Mouse (Mus musculus): Measurements from ENCODE around the gene Hck. TPM values are rescaled to one million over a fixed set of nuclear protein-coding genes. Genes with fewer than 3 reads are reported as not detected.
A peak's percentile ranks its signal among the peaks of the same experiment; 100 is the strongest.

Gene Hck
- total RNA-seq, 2 experiments from 2014 or later: 16.3 to 25.7 TPM

DNA sequence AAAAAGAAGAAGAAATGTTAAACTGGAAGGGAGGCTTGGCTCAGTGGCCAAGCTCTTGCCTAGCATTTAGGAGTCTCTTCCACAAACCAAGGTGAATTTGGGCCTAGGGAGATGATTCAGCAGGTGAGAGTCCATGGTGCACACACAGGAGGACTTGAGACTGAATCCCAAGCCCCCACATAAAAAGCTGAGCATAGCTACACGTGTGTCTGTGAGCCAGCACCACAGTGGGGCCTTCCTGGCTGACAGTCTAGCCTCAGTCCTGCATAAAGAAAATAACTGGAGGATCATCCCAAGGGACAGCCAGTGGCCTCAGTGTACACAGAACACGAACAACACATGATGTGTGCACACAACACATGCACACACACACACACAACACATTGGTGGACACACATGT lies 19.0 kb upstream of the Hck start:
- ATAC-seq (replicated peaks; ENCODE audit: poor library complexity): no peak

DNA sequence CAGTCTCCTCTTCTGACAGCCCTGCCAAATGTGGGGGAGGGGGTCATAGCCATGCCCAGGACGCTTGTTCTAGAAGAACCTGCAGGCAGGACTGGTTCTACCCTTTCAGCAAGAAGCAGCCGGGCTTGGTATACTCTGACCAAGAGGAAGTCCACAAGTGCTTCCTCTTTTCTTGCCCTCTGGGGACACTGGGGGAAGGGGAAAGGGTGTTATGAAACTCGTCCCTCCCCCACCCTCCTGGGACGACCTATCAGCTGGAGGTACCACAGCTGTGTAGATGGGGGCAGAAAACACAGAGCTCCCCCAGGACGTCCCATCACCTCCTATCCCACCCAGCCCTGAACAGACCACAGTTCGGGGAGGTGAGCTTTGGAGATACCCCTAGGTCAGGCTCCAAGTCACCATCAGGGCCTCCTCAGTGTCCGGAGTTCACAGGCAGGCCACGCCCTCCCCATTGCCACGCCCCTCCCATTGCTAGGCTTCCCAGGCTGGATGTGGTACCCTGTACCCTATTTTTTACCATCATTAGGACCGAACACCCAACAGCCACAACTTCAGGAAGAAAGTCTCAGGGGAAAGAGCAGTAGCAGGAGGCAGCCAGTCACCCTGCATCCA lies 17.6 kb upstream of the Hck start:
- ATAC-seq (replicated peaks; ENCODE audit: poor library complexity): peak; percentile 91

DNA sequence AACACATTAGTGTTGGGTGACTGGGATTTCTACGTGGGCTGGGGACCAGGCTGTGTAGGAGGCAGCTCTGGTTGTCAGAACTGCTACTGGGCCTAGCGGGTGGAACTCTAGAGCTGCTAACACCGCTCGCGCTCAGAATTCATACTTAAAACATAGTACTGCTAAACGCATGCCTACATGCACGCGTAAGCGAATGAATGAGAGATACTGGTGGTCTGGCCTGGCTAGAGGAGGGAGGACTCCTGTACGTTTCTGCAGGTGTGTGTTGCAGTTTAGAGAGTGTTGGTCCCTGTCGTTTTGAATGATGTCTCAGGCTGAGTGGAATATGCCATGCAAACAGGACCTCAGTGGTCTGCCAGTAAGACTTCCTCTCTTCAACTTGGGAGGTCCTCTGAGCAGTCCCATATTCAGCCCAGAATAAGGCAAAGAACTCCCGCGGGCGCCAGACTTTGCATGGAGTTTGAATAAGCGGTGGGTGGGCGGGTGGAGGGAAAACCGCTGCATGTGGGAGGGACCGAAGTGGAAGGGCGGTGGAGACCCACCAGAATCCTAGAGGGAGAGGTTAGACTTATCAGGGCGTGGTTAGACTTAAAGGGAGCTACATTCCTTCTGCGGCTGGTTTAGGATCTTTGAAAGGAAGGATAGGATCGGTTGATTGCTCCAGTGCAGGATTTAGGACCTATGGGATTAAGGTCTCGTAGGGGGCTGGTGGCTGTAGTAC lies 1.1 kb upstream of the Hck start:
- ATAC-seq (replicated peaks; ENCODE audit: poor library complexity): no peak

DNA sequence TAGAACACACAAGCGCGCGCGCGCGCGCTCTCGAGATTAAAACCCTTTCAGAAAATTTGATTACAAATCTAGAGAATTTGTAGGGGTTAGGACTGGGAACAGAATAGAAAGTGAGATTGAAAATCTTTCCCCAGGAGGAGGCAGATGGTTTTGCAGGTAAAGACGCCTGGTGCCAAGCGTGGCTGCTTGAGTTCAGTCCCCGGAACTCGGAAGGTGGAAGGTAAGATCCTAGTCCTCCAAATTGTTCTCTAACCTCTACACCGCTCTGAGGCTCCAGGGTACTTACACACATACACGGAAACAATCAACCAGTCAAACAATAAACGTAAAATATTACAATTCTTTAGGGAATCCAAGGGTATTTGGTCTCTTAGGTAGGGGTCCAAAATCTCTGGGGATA lies 466 bp upstream of the Hck start:
- ATAC-seq (replicated peaks; ENCODE audit: poor library complexity): no peak

GRCm38 (mm10) chr2:153109596-153109995 lies 1.3 kb downstream of the Hck start:
- no peak for ATAC-seq (replicated peaks; ENCODE audit: poor library complexity)

DNA sequence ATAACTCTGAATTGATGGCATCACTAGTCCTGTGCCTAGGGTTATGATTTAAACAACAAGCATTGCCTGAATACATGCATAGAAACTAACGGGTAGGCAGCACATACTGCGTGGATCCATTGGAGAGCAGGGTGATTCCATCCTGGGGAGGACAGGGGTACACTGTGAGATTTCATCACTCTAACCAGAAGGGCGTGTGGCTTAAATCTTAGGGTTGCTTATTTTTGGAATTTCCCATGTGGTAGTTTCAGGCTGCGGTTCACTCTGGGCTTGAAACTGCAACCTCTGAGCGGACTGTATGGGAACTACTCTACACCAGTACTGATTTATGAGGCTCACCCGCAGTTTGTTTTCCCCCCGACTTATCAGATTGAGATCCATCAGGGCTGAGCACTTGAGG lies 3.0 kb downstream of the Hck start:
- peak; percentile 27 for ATAC-seq (replicated peaks; ENCODE audit: poor library complexity)

GRCm38 (mm10) chr2:153115679-153116081 lies 7.4 kb downstream of the Hck start:
- peak; percentile 45 for ATAC-seq (replicated peaks; ENCODE audit: poor library complexity)

DNA sequence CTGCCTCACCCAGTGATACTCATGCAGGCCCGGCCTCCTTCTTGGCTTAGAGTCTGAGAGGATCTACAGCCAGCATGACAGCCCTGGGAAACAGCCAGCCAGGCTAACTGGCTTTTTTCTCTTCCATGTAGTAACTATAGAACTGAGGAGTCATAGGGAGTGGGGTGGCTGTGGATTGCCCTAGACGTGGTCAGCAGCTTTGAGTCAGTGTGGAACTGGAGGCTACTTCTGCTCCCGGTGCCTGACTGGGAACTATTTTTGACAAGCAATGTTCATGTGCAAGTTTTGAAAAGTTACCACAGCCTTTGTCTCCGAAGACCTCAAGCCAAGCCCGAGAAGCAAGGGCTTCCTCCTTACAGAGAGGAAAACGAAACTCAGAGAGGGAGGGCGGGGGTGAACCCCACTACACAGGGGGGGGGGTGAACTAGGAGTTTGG lies 8.8 kb downstream of the Hck start:
- peak; percentile 59 for ATAC-seq (replicated peaks; ENCODE audit: poor library complexity)

GRCm38 (mm10) chr2:153119488-153119887 lies 11.2 kb downstream of the Hck start:
- no peak for ATAC-seq (replicated peaks; ENCODE audit: poor library complexity)

GRCm38 (mm10) chr2:153120126-153120525 lies 11.9 kb downstream of the Hck start:
- ATAC-seq (replicated peaks; ENCODE audit: poor library complexity): peak; percentile 50

DNA sequence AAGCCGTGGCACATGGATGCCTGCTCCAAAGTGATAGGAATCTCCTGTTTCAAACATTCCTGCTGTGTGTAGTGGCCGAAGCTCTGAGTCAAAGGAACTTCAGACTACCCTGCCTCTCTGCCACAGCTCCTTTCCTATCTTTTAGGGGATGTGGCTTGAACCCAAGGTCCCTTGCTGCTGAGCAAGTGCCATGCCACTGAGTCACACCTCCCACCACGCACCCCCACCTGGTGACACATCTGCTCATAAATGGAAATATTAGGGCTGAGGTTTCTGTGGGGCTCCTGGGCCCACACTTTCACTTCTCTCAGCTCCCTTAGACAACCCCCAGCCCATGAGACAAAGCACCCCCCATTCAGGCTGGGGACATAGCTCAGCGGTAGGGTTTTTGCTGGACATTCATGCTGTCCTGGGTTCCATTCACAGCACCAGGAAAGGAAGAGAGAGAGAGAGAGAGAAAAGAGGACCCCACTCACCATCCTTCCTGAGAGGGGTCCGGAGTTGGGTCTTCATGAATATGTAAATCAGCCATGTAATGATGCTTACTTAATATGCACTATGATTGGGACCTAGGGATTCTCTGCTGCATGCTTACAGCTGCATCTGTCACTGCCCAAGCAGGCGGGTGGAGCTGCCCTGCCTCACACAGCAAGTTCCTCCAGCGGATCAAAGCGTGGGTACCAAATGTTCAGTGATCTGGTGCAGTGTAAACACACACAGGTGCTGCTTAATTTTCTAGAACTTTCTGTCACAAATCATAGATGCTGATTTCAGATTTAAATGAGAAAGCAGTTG lies 13.8 kb downstream of the Hck start:
- ATAC-seq (replicated peaks; ENCODE audit: poor library complexity): no peak

DNA sequence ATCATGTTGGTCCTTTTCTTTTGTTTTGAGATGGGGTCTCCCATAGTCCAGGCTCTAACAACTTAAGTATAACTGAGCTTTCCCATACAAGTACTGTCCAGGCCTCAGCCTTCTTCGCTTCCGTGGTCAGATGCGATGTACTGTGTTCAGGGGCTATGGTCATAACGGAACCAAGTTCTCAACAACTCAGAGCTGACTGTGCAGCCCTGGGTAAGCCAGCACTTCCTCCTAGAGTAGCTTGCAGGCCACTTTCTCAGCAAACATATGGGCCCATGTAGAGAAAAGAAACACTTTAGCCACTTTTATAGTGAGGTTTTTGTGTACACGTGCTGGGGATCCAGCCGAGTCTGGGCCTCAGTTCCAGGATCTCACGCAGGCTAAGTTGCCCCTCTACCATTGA lies 14.4 kb downstream of the Hck start:
- ATAC-seq (replicated peaks; ENCODE audit: poor library complexity): peak; percentile 40; the same call in 1 of the 2 replicates

DNA sequence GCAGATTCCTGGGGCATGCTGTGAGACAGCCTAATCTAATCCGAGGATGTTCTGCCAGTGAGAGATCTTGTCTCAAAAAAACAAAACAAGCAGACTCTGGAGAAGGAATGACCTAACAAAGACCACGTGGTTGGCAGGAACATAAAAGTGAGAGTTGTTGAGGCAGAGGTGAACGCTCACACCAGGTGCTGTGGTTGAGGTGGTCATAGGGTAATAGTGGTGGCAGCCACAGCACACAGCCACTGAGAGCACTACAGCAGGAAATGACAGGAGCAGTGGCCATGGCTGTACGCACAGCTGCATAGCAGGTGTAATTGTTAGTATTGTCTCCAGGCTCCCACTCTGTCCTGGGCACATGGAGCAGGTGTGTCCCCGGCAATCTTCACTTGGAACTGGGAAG lies 17.6 kb downstream of the Hck start:
- 0 out of 2 replicates have a peak, but pooled peaks have one; percentile 32 for ATAC-seq (replicated peaks; ENCODE audit: poor library complexity)

DNA sequence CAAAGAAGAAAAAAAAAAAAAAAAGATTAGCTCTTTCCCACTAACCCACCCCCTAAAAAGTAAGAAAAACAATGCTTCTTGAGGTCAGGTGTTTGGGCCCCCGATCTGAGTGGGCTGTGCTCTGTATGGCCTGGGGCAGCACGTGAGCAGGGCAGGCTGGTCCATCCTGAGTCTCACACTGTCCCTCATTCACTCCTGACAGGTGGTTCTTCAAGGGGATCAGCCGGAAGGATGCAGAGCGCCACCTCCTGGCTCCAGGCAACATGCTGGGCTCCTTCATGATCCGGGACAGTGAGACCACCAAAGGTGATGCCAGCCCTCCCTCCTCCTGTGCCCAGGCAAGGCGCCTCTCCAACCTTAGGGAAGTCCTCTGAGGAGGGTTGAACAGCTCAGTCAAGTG lies 22.8 kb downstream of the Hck start:
- peak; percentile 76 for ATAC-seq (replicated peaks; ENCODE audit: poor library complexity)

- ATAC-seq (replicated peaks; ENCODE audit: poor library complexity): peak; percentile 79
These were observed 26.0 kb downstream of the Hck start for GRCm38 (mm10) chr2:153134237-153134636.

DNA sequence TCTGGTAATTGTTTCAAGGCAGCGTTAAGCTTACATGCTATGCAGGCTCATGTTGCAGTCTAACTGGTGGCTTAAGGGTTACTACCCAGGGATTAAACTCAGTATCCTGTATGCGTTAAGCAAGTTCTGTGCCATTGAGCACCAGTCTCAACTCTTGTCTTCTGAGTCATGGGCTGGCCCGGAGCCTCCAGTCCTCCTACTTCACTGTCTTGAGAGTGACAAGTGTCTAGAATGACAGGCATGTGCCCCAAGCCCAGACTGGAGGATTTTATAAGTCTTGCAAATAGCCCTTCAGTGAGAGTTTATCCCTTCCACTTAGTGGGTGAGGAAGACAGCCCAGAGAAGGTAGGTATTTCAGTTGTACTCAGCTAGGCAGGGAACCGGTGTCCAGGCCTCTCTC lies 27.9 kb downstream of the Hck start:
- no peak for ATAC-seq (replicated peaks; ENCODE audit: poor library complexity)

- no peak for ATAC-seq (replicated peaks; ENCODE audit: poor library complexity)
These were observed 30.9 kb downstream of the Hck start for GRCm38 (mm10) chr2:153139158-153139557.

- peak; percentile 59 for ATAC-seq (replicated peaks; ENCODE audit: poor library complexity)
These were observed 31.8 kb downstream of the Hck start for GRCm38 (mm10) chr2:153139996-153140613.

GRCm38 (mm10) chr2:153142620-153143199 lies 34.4 kb downstream of the Hck start:
- peak; percentile 47 for ATAC-seq (replicated peaks; ENCODE audit: poor library complexity)

- peak; percentile 42 for ATAC-seq (replicated peaks; ENCODE audit: poor library complexity)
These were observed 37.1 kb downstream of the Hck start for GRCm38 (mm10) chr2:153145346-153145745.

DNA sequence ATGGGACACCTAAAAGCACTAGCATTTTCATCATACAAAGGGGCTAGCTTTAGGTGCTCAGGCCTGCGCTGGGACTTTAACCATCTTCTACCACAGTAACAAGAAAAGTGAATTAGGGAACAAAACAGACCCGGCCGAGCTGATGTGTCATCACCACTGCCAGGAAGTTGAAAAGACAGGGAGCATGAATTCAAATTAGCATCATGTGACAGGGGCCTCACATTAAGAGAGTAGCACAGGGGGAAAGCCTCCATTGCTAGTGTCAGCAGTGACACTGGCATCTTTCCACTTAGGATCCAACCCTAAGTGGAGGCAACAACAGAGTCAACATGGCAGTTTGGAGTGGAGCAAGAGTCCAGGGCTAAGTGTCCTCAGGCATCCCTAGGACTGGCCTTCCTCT lies 39.0 kb downstream of the Hck start:
- 0 out of 2 replicates have a peak, but pooled peaks have one; percentile 24 for ATAC-seq (replicated peaks; ENCODE audit: poor library complexity)

Data from megakaryocyte progenitor cell, adult 5-6 weeks (primary cell).